Mouse (Mus musculus) monocyte, adult 5-6 weeks (primary cell): Measurements from ENCODE around the gene BC035044. TPM values are rescaled to one million over a fixed set of nuclear protein-coding genes. Genes with fewer than 3 reads are reported as not detected.
"Not testable (repeated sequence)": the region's sequence is repeated elsewhere in the genome, so short reads cannot be mapped to it uniquely, and the experiment has no call there.

Experiments used
- ATAC-seq: fragments of 153-309, 156-312 bp; replicated peaks from 2 replicates; pipeline ENCODE4 v1.8.0; 2017; ENCODE audit warnings: mild to moderate bottlenecking; ENCODE audit not compliant: low TSS enrichment, insufficient number of reproducible peaks, severe bottlenecking, poor library complexity, low FRiP score
- total RNA-seq: library from RNA; stranded (forward); fragments of 200-1000, 200-491, 200-594 nt; gene quantifications from 3 replicates; pipeline ENCODE4 v1.2.3, GENCODE M21; 2017

BC035044 gene
- total RNA-seq, 1 experiment from 2014 or later: 51.6 TPM

GRCm38 (mm10) chr6:128838342-128839265, 52.3 kb downstream of the BC035044 start:
- ATAC-seq: no peak

- ATAC-seq: no peak
Measured at GRCm38 (mm10) chr6:128837454-128838341, 53.2 kb downstream of the BC035044 start.

- ATAC-seq: no peak
Measured at GRCm38 (mm10) chr6:128836955-128837334, 54.0 kb downstream of the BC035044 start.

GRCm38 (mm10) chr6:128836191-128836954, 54.6 kb downstream of the BC035044 start:
- no peak for ATAC-seq

GRCm38 (mm10) chr6:128835571-128835970, 55.4 kb downstream of the BC035044 start:
- ATAC-seq: no peak

- 0 out of 2 replicates have a peak, but pooled peaks have one; percentile 34 for ATAC-seq
Measured at GRCm38 (mm10) chr6:128833046-128833445, 57.9 kb downstream of the BC035044 start.

- ATAC-seq: no peak
Measured at GRCm38 (mm10) chr6:128829837-128830236, 61.1 kb downstream of the BC035044 start.

- no peak for ATAC-seq
Measured at GRCm38 (mm10) chr6:128826781-128827180, 64.1 kb downstream of the BC035044 start.

GRCm38 (mm10) chr6:128826132-128826531, 64.8 kb downstream of the BC035044 start, which contains the start of the genes Gm44511 and Klrb1b:
TSS of gene Gm44511 (minus strand) at chr6:128826315.
TSS of gene Klrb1b (minus strand) at chr6:128826331.
- 0 out of 2 replicates have a peak, but pooled peaks have one; percentile 47 for ATAC-seq

- ATAC-seq: no peak
Measured at GRCm38 (mm10) chr6:128818083-128818802, 72.7 kb downstream of the BC035044 start.

- ATAC-seq: peak; percentile 61
Measured at GRCm38 (mm10) chr6:128808532-128808931, 82.4 kb downstream of the BC035044 start.

- ATAC-seq: no peak
Measured at GRCm38 (mm10) chr6:128807021-128807420, 83.9 kb downstream of the BC035044 start.

GRCm38 (mm10) chr6:128804823-128805640, 85.9 kb downstream of the BC035044 start:
- ATAC-seq: peak; percentile 58

GRCm38 (mm10) chr6:128802999-128803857, 87.7 kb downstream of the BC035044 start:
- ATAC-seq: peak; percentile 76

- ATAC-seq: no peak
Measured at GRCm38 (mm10) chr6:128802557-128802956, 88.4 kb downstream of the BC035044 start.

GRCm38 (mm10) chr6:128800696-128801095, 90.2 kb downstream of the BC035044 start:
- not testable (repeated sequence) for ATAC-seq
